Mouse (Mus musculus): ENCODE measurements around the gene Gabra5.

Gene Gabra5

GRCm38 (mm10) chr7:57393551-57393950, 116.3 kb downstream of the Gabra5 start:
- CTCF ChIA-PET: interaction anchor here in 1 of 4 experiments (1.6 kb wide), 1 partner anchor 9 kb away, joined by 4 read pairs; no protein-coding TSS in a partner anchor
- POLR2A ChIA-PET: no interaction called here

DNA sequence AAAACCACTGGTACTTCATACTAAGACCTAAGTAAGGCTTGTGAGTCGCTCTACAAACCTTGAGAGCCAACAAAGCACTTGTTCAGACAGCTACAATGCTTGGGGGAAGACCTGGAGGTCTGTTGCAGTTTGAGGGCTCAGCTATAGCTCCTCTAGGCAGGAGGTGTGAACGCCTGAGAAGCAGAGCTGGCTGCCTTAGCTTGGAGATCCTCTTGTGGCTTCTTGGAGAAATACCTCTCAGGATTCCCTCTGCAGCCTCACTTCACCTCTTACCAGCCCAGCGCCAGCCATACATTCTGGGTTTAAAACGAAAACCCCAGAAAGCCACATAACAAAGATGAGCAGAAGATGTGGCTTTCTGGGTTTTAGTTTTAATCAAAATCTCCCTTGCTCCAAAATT, 119.8 kb downstream of the Gabra5 start:
- ChIA-PET POLR2A (no interaction called here), CTCF (no interaction called here)

DNA sequence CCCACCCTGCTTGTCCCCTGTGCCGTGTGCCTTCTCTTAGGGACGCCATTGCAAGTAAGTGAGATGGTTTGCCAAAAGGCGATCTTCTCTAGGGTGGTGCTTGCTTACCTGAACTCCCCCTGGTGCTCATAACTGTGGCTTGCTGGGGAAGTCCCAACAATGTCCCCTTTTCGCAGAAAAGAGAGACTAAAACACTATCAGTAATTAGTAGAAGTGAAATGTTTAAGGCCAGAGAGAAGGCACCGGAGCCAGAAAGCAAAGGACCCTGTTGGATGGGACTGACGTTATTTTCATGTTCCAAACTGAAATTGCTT, 122.6 kb downstream of the Gabra5 start:
- ChIA-PET CTCF (no interaction called here), POLR2A (no interaction called here)

- POLR2A ChIA-PET: no interaction called here
- CTCF ChIA-PET: no interaction called here
Measured at GRCm38 (mm10) chr7:57386517-57387340, 123.1 kb downstream of the Gabra5 start, which contains the start of gene Gabrg3. Gene Gabrg3, minus strand, starts transcription at chr7:57387188.

GRCm38 (mm10) chr7:57384112-57384511, 125.7 kb downstream of the Gabra5 start:
- CTCF ChIA-PET: interaction anchor here (0.6 to 1.4 kb wide), 15 partner anchors 9 to 438 kb away, joined by 3 to 6 read pairs (median 3); no protein-coding TSS in a partner anchor
- POLR2A ChIA-PET: no interaction called here

DNA sequence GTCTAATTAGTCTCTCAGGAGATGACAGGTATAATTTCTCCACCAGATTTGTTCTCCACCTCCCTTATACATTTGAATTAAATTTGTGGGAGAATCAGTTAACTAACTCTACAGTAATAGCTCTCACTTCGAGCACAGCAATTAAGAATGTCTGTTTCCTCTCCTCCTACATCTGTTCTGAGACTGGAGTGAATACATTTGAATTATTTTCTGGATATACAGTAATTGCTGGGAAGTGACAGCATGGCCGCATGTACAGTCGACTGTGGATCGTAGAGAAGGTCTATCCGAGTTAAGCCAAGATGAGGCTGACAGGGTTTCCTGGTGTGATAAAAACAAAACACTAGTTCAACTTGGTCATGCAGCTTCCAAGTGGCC, 143.9 kb downstream of the Gabra5 start:
- CTCF ChIA-PET: no interaction called here
- POLR2A ChIA-PET: no interaction called here

GRCm38 (mm10) chr7:57365134-57366012, 144.5 kb downstream of the Gabra5 start:
- POLR2A ChIA-PET: no interaction called here
- CTCF ChIA-PET: no interaction called here

- CTCF ChIA-PET: no interaction called here
Measured at GRCm38 (mm10) chr7:57363812-57364211, 146.0 kb downstream of the Gabra5 start.

GRCm38 (mm10) chr7:57357871-57358540, 151.9 kb downstream of the Gabra5 start:
- ChIA-PET POLR2A (no interaction called here), CTCF (no interaction called here)

More at GRCm38 (mm10) chr7:57363812-57364211, 146.0 kb downstream of the Gabra5 start:
- POLR2A ChIA-PET: no interaction called here
